Mouse (Mus musculus): Measurements from ENCODE around the gene Gm14440. TPM values are rescaled to one million over a fixed set of nuclear protein-coding genes. Genes with fewer than 3 reads are reported as not detected.
"Not testable (repeated sequence)": the region's sequence is repeated elsewhere in the genome, so short reads cannot be mapped to it uniquely, and the experiment has no call there.

Gene Gm14440
- total RNA-seq (2017), result 2.7 to 7.3 TPM in 2 of 3 replicates, not detected in the other

DNA sequence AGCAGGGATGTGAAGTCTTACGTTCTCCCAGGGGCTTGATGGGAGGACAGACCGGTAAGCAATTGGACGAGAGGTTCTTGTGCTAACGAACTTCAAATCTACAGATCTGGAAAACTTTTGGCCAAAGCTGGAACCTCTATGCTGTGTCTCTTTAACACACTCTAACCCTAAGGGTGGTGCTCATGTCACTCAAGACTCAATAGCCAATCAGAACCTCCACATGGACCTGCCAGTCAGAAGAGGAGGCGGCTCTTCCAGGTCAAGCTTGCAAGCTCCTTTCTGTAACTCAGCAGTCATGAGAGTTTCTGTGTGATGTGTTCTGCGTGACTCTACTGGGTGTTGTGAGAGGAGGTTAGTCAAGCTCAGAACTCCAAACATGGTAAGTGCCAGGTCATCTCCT, at the start of gene Gm14440:
Gene Gm14440 (plus strand): TSS at position 301 of the 400 bp plus-strand sequence.
- ATAC-seq (replicated peaks; ENCODE audit: insufficient number of reproducible peaks, low FRiP score, low TSS enrichment, poor library complexity, severe bottlenecking), result not testable (repeated sequence)

Other genes starting within 250 kb of the Gm14440 start
- gene Gm14393, start 207.3 kb upstream of the Gm14440 start, total RNA-seq (2017), result 0.75 to 0.95 TPM in 2 of 3 replicates, not detected in the other
- 3.6 to 11.4 TPM (median 7.2 TPM) in 3 replicates for gene Gm14399, start 133.1 kb upstream of the Gm14440 start, total RNA-seq (2017)
- not detected in 3 replicates for gene Gm14443, start 99.3 kb upstream of the Gm14440 start, total RNA-seq (2017)
- 5.2 to 21.0 TPM (median 17.6 TPM) in 3 replicates for gene Gm14391, start 68.2 kb upstream of the Gm14440 start, total RNA-seq (2017)
- 4.5 to 20.4 TPM (median 15.6 TPM) in 3 replicates for gene Gm4631, start 63.1 kb downstream of the Gm14440 start, total RNA-seq (2017)
- 2.6 to 6.8 TPM (median 3.7 TPM) in 3 replicates for gene Zfp968, start 97.3 kb downstream of the Gm14440 start, total RNA-seq (2017)
- gene Gm4724, start 160.7 kb downstream of the Gm14440 start, total RNA-seq (2017), result 2.0 to 9.7 TPM (median 3.7 TPM) in 3 replicates
- gene Zfp965, start 194.9 kb downstream of the Gm14440 start, total RNA-seq (2017), result 9.7 to 26.0 TPM (median 22.1 TPM) in 3 replicates